Mouse (Mus musculus) limb, embryonic 11.5 days (tissue): ENCODE data around the gene Vamp3. TPM values are rescaled to one million over a fixed set of nuclear protein-coding genes. Genes with fewer than 3 reads are reported as not detected.
A peak's percentile ranks its signal among the peaks of the same experiment; 100 is the strongest.

Source experiments
- ATAC-seq: fragments of 200-750 bp; cut with Nextera tagmentation; 2 replicates; pipeline ENCODE4 v1.8.0; 2017; ENCODE audit warnings: low read depth; ENCODE audit not compliant: insufficient number of reproducible peaks, low FRiP score, low TSS enrichment
- DNase-seq: peaks from one replicate; pipeline ENCODE4 v3.0.0-alpha.2; 2015; ENCODE audit warnings: low spot score
- H3K27ac ChIP-seq: fragments of 300-500 bp; sonication (generic); replicated peaks from 2 replicates; pipeline ENCODE4 v1.5.1; 2014; ENCODE audit warnings: low read depth, mild to moderate bottlenecking, low read length
- H3K27me3 ChIP-seq: fragments of 300-500 bp; sonication (generic); 2 replicates; pipeline ENCODE4 v1.6.1; 2014; ENCODE audit warnings: mild to moderate bottlenecking, low read length, mixed read lengths; ENCODE audit not compliant: control insufficient read depth, insufficient read depth
- H3K36me3 ChIP-seq: fragments of 300-500 bp; sonication (generic); 2 replicates; pipeline ENCODE4 v1.6.1; 2014; ENCODE audit warnings: mild to moderate bottlenecking, low read length, moderate library complexity, mixed read lengths; ENCODE audit not compliant: control insufficient read depth, insufficient read depth
- H3K4me1 ChIP-seq: fragments of 300-500 bp; sonication (generic); 2 replicates; pipeline ENCODE4 v1.6.1; 2014; ENCODE audit warnings: low read length, mixed read lengths; ENCODE audit not compliant: control insufficient read depth, insufficient read depth
- H3K4me2 ChIP-seq: fragments of 300-500 bp; sonication (generic); 2 replicates; pipeline ENCODE4 v1.6.1; 2014; ENCODE audit warnings: low read depth, mild to moderate bottlenecking, moderate library complexity; ENCODE audit not compliant: severe bottlenecking
- H3K4me3 ChIP-seq: fragments of 300-500 bp; sonication (generic); 2 replicates; pipeline ENCODE4 v1.5.1; 2014; ENCODE audit warnings: low read depth, low read length
- H3K9ac ChIP-seq: fragments of 300-500 bp; sonication (generic); 2 replicates; pipeline ENCODE4 v1.6.1; 2014; ENCODE audit warnings: mild to moderate bottlenecking, low read length
- H3K9me3 ChIP-seq: fragments of 300-500 bp; sonication (generic); 2 replicates; pipeline ENCODE4 v1.6.1; 2016; ENCODE audit warnings: low read length; ENCODE audit not compliant: control insufficient read depth
- WGBS: fragments of 180-500 bp; shearing (Covaris S2); extraction: QIAGEN DNeasy Blood & Tissue Kit; methylation state at CpG from one replicate; pipeline ENCODE4 v1.1.7; 2014; 5-methylcytosine and 5-hydroxymethylcytosine counted together
- polyA plus RNA-seq: library from polyadenylated mRNA; unstranded; fragments of >200 nt; fragmentation: Nextera tagmentation; extraction: Ambion mirVana; gene quantifications from 2 replicates; pipeline ENCODE4 v1.2.1, GENCODE M21; 2014

Gene Vamp3
- polyA plus RNA-seq: 87.8 and 93.6 TPM in 2 replicates

- Histone ChIP-seq H3K4me2 (peak within 1 kb of the TSS; percentile 69), H3K27me3 (no peaks in the 10 kb centered on the region), H3K36me3 (no peaks in the 10 kb centered on the region; the same call in 1 of the 2 replicates), H3K4me1 (peaks cover 3% of the 10 kb centered on the region; the same call in 1 of the 2 replicates), H3K9me3 (no peaks in the 10 kb centered on the region; the same call in 1 of the 2 replicates), H3K27ac (peak within 1 kb of the TSS; percentile 79), H3K9ac (peak within 1 kb of the TSS; percentile 84), H3K4me3 (peak within 1 kb of the TSS; percentile 94)
- ATAC-seq (peak; percentile 99), DNase-seq (peak; percentile 100)
- under 1% methylated on average over 105 of the region's 114 CpGs for WGBS
Observed at GRCm38 (mm10) chr4:151057347-151058321, at the start of gene Vamp3. TSS of gene Vamp3 (minus strand) at chr4:151057963.

- Histone ChIP-seq H3K9ac (no peak overlapping the region), H3K36me3 (no peaks in the 10 kb centered on the region), H3K9me3 (no peaks in the 10 kb centered on the region), H3K4me1 (0 out of 2 replicates have a peak, but pooled peaks cover 2% of the 10 kb centered on the region), H3K4me2 (no peak overlapping the region), H3K27me3 (peaks cover 19% of the 10 kb centered on the region; the same call in 1 of the 2 replicates), H3K27ac (no peak overlapping the region), H3K4me3 (no peak overlapping the region)
- DNase-seq (peak; percentile 23), ATAC-seq (no peak)
- 46% methylated on average over 10 of the region's 10 CpGs for WGBS
Observed at GRCm38 (mm10) chr4:151106468-151106867, 48.7 kb upstream of the Vamp3 start.

GRCm38 (mm10) chr4:151105886-151106285, 48.1 kb upstream of the Vamp3 start:
- H3K27me3 ChIP-seq: peaks cover 19% of the 10 kb centered on the region; the same call in 1 of the 2 replicates
- H3K4me2 ChIP-seq: no peak overlapping the region
- 0 out of 2 replicates have a peak, but pooled peaks cover 2% of the 10 kb centered on the region for H3K4me1 ChIP-seq
- 85% methylated on average over 6 of the region's 6 CpGs for WGBS
- no peak for DNase-seq
- no peaks in the 10 kb centered on the region for H3K36me3 ChIP-seq
- no peak overlapping the region for H3K4me3 ChIP-seq
- no peak for ATAC-seq
- H3K9me3 ChIP-seq: no peaks in the 10 kb centered on the region
- no peak overlapping the region for H3K27ac ChIP-seq
- no peak overlapping the region for H3K9ac ChIP-seq

- DNase-seq (no peak), ATAC-seq (no peak)
- Histone ChIP-seq H3K4me3 (no peak overlapping the region), H3K27ac (no peak overlapping the region), H3K27me3 (peaks cover 8% of the 10 kb centered on the region; the same call in 1 of the 2 replicates), H3K9ac (no peak overlapping the region), H3K4me2 (no peak overlapping the region), H3K9me3 (no peaks in the 10 kb centered on the region), H3K36me3 (no peaks in the 10 kb centered on the region), H3K4me1 (0 out of 2 replicates have a peak, but pooled peaks cover 2% of the 10 kb centered on the region)
- WGBS: 90% methylated on average over 10 of the region's 10 CpGs
Observed at GRCm38 (mm10) chr4:151104147-151104546, 46.4 kb upstream of the Vamp3 start.

GRCm38 (mm10) chr4:151103646-151104045, 45.9 kb upstream of the Vamp3 start:
- ATAC-seq: no peak
- Histone ChIP-seq H3K36me3 (no peaks in the 10 kb centered on the region), H3K4me3 (no peak overlapping the region), H3K4me1 (0 out of 2 replicates have a peak, but pooled peaks cover 2% of the 10 kb centered on the region), H3K9ac (no peak overlapping the region), H3K27ac (no peak overlapping the region), H3K9me3 (no peaks in the 10 kb centered on the region), H3K27me3 (peaks cover 8% of the 10 kb centered on the region; the same call in 1 of the 2 replicates), H3K4me2 (no peak overlapping the region)
- no peak for DNase-seq
- 89% methylated on average over 11 of the region's 11 CpGs for WGBS

GRCm38 (mm10) chr4:151097104-151097438, 39.3 kb upstream of the Vamp3 start:
- H3K4me1 ChIP-seq: no peaks in the 10 kb centered on the region

GRCm38 (mm10) chr4:151096334-151097103, 38.8 kb upstream of the Vamp3 start:
- 85% methylated on average over 18 of the region's 18 CpGs for WGBS
- Histone ChIP-seq H3K27ac (no peak overlapping the region), H3K4me3 (no peak overlapping the region), H3K4me1 (no peaks in the 10 kb centered on the region), H3K36me3 (no peaks in the 10 kb centered on the region), H3K4me2 (no peak overlapping the region), H3K9me3 (no peaks in the 10 kb centered on the region), H3K27me3 (no peaks in the 10 kb centered on the region), H3K9ac (no peak overlapping the region)
- ATAC-seq (no peak), DNase-seq (no peak)

More at GRCm38 (mm10) chr4:151097104-151097438, 39.3 kb upstream of the Vamp3 start:
- ATAC-seq (no peak), DNase-seq (no peak)
- 92% methylated on average over 11 of the region's 11 CpGs for WGBS
- no peak overlapping the region for H3K9ac ChIP-seq
- H3K27ac ChIP-seq: no peak overlapping the region
- H3K27me3 ChIP-seq: no peaks in the 10 kb centered on the region
- no peak overlapping the region for H3K4me2 ChIP-seq
- H3K4me3 ChIP-seq: no peak overlapping the region
- no peaks in the 10 kb centered on the region for H3K36me3 ChIP-seq
- no peaks in the 10 kb centered on the region for H3K9me3 ChIP-seq

- 38% methylated on average over 2 of the region's 2 CpGs for WGBS
- DNase-seq: peak; percentile 44
- Histone ChIP-seq H3K4me3 (no peak overlapping the region), H3K4me1 (no peaks in the 10 kb centered on the region), H3K9me3 (no peaks in the 10 kb centered on the region), H3K27ac (no peak overlapping the region), H3K36me3 (no peaks in the 10 kb centered on the region), H3K4me2 (no peak overlapping the region), H3K27me3 (no peaks in the 10 kb centered on the region), H3K9ac (no peak overlapping the region)
- ATAC-seq: no peak
Observed at GRCm38 (mm10) chr4:151095207-151095606, 37.4 kb upstream of the Vamp3 start.
